Comparison of ENCODE assay signal across 10 mouse cellular contexts in the genomic region with DNA sequence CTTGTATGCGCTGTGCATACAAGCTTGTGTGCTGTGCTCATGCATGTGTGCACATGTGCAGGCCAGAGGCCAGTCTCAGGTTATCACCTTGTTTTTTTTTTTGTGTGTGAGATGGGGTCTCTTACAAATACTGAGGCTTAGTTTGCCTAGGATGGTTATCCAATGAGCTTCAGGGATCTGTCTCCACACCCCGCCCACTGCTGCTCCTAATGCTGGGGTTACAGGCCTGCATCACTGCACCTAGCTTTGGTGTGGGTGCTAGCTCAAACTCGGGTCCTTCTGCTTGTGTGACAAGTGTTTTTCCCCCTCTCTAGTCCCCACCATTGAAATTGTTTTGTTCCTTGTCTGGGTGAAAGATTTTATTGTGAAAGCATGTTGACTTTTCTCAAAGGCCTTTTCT. TPM values are rescaled to one million over a fixed set of nuclear protein-coding genes. Genes with fewer than 3 reads are reported as not detected.
DNase-seq lines count a peak whose midpoint lies in the region; ATAC-seq and TF ChIP-seq lines count a peak whose summit lies in the region.
"Had no signal": no experiment of that assay in that cellular context is flagged by ENCODE, and none has a peak within 500 bp of the region (broad histone marks: within the 10 kb centered on the region; RNA-seq: fewer than 3 reads in every experiment).

No protein-coding gene starts in this region.

- DNase-seq in heart, adult 2 months, result peak in 1 of 2 experiments; percentile 18
- DNase-seq in heart, postnatal 36 days, result no peak
- DNase-seq in limb, embryonic 10.5 days (ENCODE audit: low spot score), result no peak
- no peak for DNase-seq in frontal cortex, postnatal 25 days (ENCODE audit: low spot score in 2 of 2)
- DNase-seq: lung, embryonic 14.5 days had no signal

- WGBS in heart, adult 2 months, result 89% methylated on average over 3 of the region's 3 CpGs
- 86% methylated on average over 3 of the region's 3 CpGs for WGBS in limb, embryonic 15.5 days
- 88% methylated on average over 3 of the region's 3 CpGs for WGBS in limb, embryonic 10.5 days
- WGBS in hindbrain, embryonic 15.5 days, result 82% methylated on average over 3 of the region's 3 CpGs
- 87% methylated on average over 3 of the region's 3 CpGs for WGBS in neural tube, embryonic 15.5 days

- TF ChIP-seq POLR2A in heart, adult 2 months (IDR thresholded peaks at IDR 0.05; ENCODE audit: insufficient read depth, low read depth, low read length), result no peak

- no peaks in the 10 kb centered on the region for H3K27me3 ChIP-seq in heart, adult 2 months (ENCODE audit: control insufficient read depth, insufficient read depth, low read length)
- peaks cover 18% of the 10 kb centered on the region for H3K27me3 ChIP-seq in limb, embryonic 15.5 days
- peaks cover 38% of the 10 kb centered on the region for H3K27me3 ChIP-seq in limb, embryonic 10.5 days (ENCODE audit: low read depth, poor library complexity, severe bottlenecking)
- H3K27me3 ChIP-seq in hindbrain, embryonic 15.5 days, result no peaks in the 10 kb centered on the region
- no peaks in the 10 kb centered on the region for H3K27me3 ChIP-seq in neural tube, embryonic 15.5 days (replicated peaks)

- no peak for ATAC-seq in limb, embryonic 15.5 days (ENCODE audit: insufficient number of reproducible peaks, low FRiP score, low TSS enrichment, low read depth)
- ATAC-seq in hindbrain, embryonic 15.5 days (ENCODE audit: low FRiP score, low read depth), result no peak
- no peak for ATAC-seq in neural tube, embryonic 15.5 days (ENCODE audit: low FRiP score)

- H3K9ac ChIP-seq in heart, adult 2 months (ENCODE audit: low read depth, low read length), result no peak overlapping the region
- H3K9ac ChIP-seq in limb, embryonic 15.5 days, result no peak overlapping the region
- H3K9ac ChIP-seq in hindbrain, embryonic 15.5 days, result no peak overlapping the region
- H3K9ac ChIP-seq in neural tube, embryonic 15.5 days (replicated peaks), result no peak overlapping the region
- H3K9ac ChIP-seq: limb, embryonic 13.5 days; lung, embryonic 14.5 days had no signal

- H3K36me3 ChIP-seq in heart, adult 2 months (ENCODE audit: control insufficient read depth, insufficient read depth, low read length), result no peaks in the 10 kb centered on the region
- peaks cover 50% of the 10 kb centered on the region for H3K36me3 ChIP-seq in limb, embryonic 15.5 days
- peaks cover 51% of the 10 kb centered on the region for H3K36me3 ChIP-seq in limb, embryonic 10.5 days
- peaks cover 35% of the 10 kb centered on the region for H3K36me3 ChIP-seq in hindbrain, embryonic 15.5 days
- H3K36me3 ChIP-seq in neural tube, embryonic 15.5 days, result peaks cover 46% of the 10 kb centered on the region

- H3K9me3 ChIP-seq in limb, embryonic 15.5 days, result no peaks in the 10 kb centered on the region
- H3K9me3 ChIP-seq in limb, embryonic 10.5 days (replicated peaks), result no peaks in the 10 kb centered on the region
- H3K9me3 ChIP-seq in hindbrain, embryonic 15.5 days, result no peaks in the 10 kb centered on the region
- no peaks in the 10 kb centered on the region for H3K9me3 ChIP-seq in neural tube, embryonic 15.5 days (replicated peaks)
- H3K9me3 ChIP-seq: limb, embryonic 13.5 days had no signal

- intact Hi-C loops in heart, adult 2 months (cut with DNase I), result loop anchor here (2.0 kb wide), 1 partner anchor 13 kb away; a partner anchor contains a TSS
- intact Hi-C loops in heart, postnatal 36 days (cut with DNase I), result no loop called here

- H3K27ac ChIP-seq in heart, adult 2 months, result peak overlapping the region; percentile 30; the same call in 1 of the 2 replicates
- H3K27ac ChIP-seq in limb, embryonic 15.5 days, result peak overlapping the region; percentile 71; the same call in 1 of the 2 replicates
- H3K27ac ChIP-seq in limb, embryonic 10.5 days, result no peak overlapping the region
- peak overlapping the region; percentile 62; the same call in 1 of the 2 replicates for H3K27ac ChIP-seq in hindbrain, embryonic 15.5 days (replicated peaks)
- H3K27ac ChIP-seq in neural tube, embryonic 15.5 days (replicated peaks), result peak overlapping the region; percentile 56; the same call in 1 of the 2 replicates
- H3K27ac ChIP-seq: limb, embryonic 13.5 days had no signal

- no peak for TF ChIP-seq EP300 in heart, adult 2 months (IDR thresholded peaks at IDR 0.05; ENCODE audit: insufficient read depth, low read depth, low read length)

- no peak for TF ChIP-seq CTCF in heart, adult 2 months (IDR thresholded peaks at IDR 0.05)

- no peak overlapping the region for H3K4me3 ChIP-seq in heart, adult 2 months
- no peak overlapping the region for H3K4me3 ChIP-seq in limb, embryonic 15.5 days
- no peak overlapping the region for H3K4me3 ChIP-seq in limb, embryonic 10.5 days
- no peak overlapping the region for H3K4me3 ChIP-seq in hindbrain, embryonic 15.5 days
- no peak overlapping the region for H3K4me3 ChIP-seq in neural tube, embryonic 15.5 days (replicated peaks)
- H3K4me3 ChIP-seq: limb, embryonic 13.5 days; megakaryocyte, embryonic 14.5 days had no signal

- H3K4me1 ChIP-seq in heart, adult 2 months (ENCODE audit: control insufficient read depth, insufficient read depth, low read length), result peaks cover 5% of the 10 kb centered on the region
- H3K4me1 ChIP-seq in limb, embryonic 15.5 days, result peaks cover 19% of the 10 kb centered on the region
- H3K4me1 ChIP-seq in limb, embryonic 10.5 days, result peaks cover 22% of the 10 kb centered on the region
- peaks cover 21% of the 10 kb centered on the region for H3K4me1 ChIP-seq in hindbrain, embryonic 15.5 days (replicated peaks)
- peaks cover 33% of the 10 kb centered on the region for H3K4me1 ChIP-seq in neural tube, embryonic 15.5 days

- no peak overlapping the region for H3K4me2 ChIP-seq in limb, embryonic 15.5 days
- H3K4me2 ChIP-seq in hindbrain, embryonic 15.5 days, result no peak overlapping the region
- no peak overlapping the region for H3K4me2 ChIP-seq in neural tube, embryonic 15.5 days
- H3K4me2 ChIP-seq: limb, embryonic 13.5 days; lung, embryonic 14.5 days had no signal

- H3K79me2 ChIP-seq in heart, adult 2 months (replicated peaks; ENCODE audit: control insufficient read depth, insufficient read depth, low read length), result no peaks in the 10 kb centered on the region

RNA-seq across cellular contexts. Expression of a gene that starts 12.7 kb away (rescaled TPM):
- 10 to 100 TPM; 24.1 to 40.7 TPM for total RNA-seq in heart, adult 2 months (2021)
- polyA plus RNA-seq in heart, adult 2 months (2012; rRNA removed), result 63.1 and 73.5 TPM in 2 replicates
- 10 to 100 TPM; 35.9 to 42.4 TPM for total RNA-seq in heart, postnatal 36 days (2021)
- 6.5 and 8.0 TPM in 2 replicates for polyA plus RNA-seq in limb, embryonic 15.5 days (2015; fragmentation: Nextera tagmentation; extraction: Ambion mirVana)
- polyA plus RNA-seq in limb, embryonic 10.5 days (2016; fragmentation: Nextera tagmentation; extraction: Ambion mirVana), result 0.34 and 0.35 TPM in 2 replicates
- polyA plus RNA-seq in hindbrain, embryonic 15.5 days (2015; fragmentation: Nextera tagmentation; extraction: Ambion mirVana), result 2.1 and 2.3 TPM in 2 replicates
- polyA plus RNA-seq in neural tube, embryonic 15.5 days (2015; fragmentation: Nextera tagmentation; extraction: Ambion mirVana), result 2.8 TPM in 2 replicates

RNA-seq across cellular contexts. Expression of a gene that starts 17.5 kb away (rescaled TPM):
- total RNA-seq in heart, adult 2 months (2021), result 100 to 1,000 TPM; 186 to 203 TPM
- 234 and 293 TPM in 2 replicates for polyA plus RNA-seq in heart, adult 2 months (2012; rRNA removed)
- 100 to 1,000 TPM; 201 to 211 TPM for total RNA-seq in heart, postnatal 36 days (2021)
- 267 and 334 TPM in 2 replicates for polyA plus RNA-seq in limb, embryonic 15.5 days (2015; fragmentation: Nextera tagmentation; extraction: Ambion mirVana)
- 234 and 286 TPM in 2 replicates for polyA plus RNA-seq in limb, embryonic 10.5 days (2016; fragmentation: Nextera tagmentation; extraction: Ambion mirVana)
- 476 and 492 TPM in 2 replicates for polyA plus RNA-seq in hindbrain, embryonic 15.5 days (2015; fragmentation: Nextera tagmentation; extraction: Ambion mirVana)
- polyA plus RNA-seq in neural tube, embryonic 15.5 days (2015; fragmentation: Nextera tagmentation; extraction: Ambion mirVana), result 453 and 482 TPM in 2 replicates

RNA-seq across cellular contexts. Expression of a gene that starts 30.5 kb away (rescaled TPM):
- total RNA-seq in heart, adult 2 months (2021), result 1 to 10 TPM; 1.9 to 2.4 TPM
- 5.9 and 9.2 TPM in 2 replicates for polyA plus RNA-seq in heart, adult 2 months (2012; rRNA removed)
- 1 to 10 TPM; 3.5 to 4.5 TPM for total RNA-seq in heart, postnatal 36 days (2021)
- polyA plus RNA-seq in limb, embryonic 15.5 days (2015; fragmentation: Nextera tagmentation; extraction: Ambion mirVana), result 8.5 and 9.7 TPM in 2 replicates
- polyA plus RNA-seq in limb, embryonic 10.5 days (2016; fragmentation: Nextera tagmentation; extraction: Ambion mirVana), result 6.4 and 6.7 TPM in 2 replicates
- polyA plus RNA-seq in hindbrain, embryonic 15.5 days (2015; fragmentation: Nextera tagmentation; extraction: Ambion mirVana), result 6.5 and 8.3 TPM in 2 replicates
- polyA plus RNA-seq in neural tube, embryonic 15.5 days (2015; fragmentation: Nextera tagmentation; extraction: Ambion mirVana), result 3.7 and 9.8 TPM in 2 replicates
